Mouse (Mus musculus) spleen, adult 2 months (tissue): ENCODE data around the gene Ccdc17.

Experiments used
- CTCF ChIP-seq: fragments of 200-500 bp; IDR thresholded peaks from 2 replicates; pipeline ENCODE4 v1.5.1; 2011; ENCODE audit warnings: mild to moderate bottlenecking, inconsistent platforms; ENCODE audit not compliant: insufficient read depth, insufficient read length, insufficient replicate concordance; ENCODE audit errors: extremely low read depth
- POLR2A ChIP-seq: fragments of 200-500 bp; IDR thresholded peaks from 2 replicates; pipeline ENCODE4 v1.6.1; 2011; ENCODE audit warnings: low read depth, low read length, inconsistent platforms

- TF ChIP-seq CTCF, result no peak
- no peak for TF ChIP-seq POLR2A
Observed at GRCm38 (mm10) chr4:116615237-116615636, 18.8 kb downstream of the Ccdc17 start.
